Mouse (Mus musculus) adrenal gland, adult (tissue): ENCODE measurements at regions not wholly inside any gene's neighbourhood (a gene's known extent, or its start where the extent isn't known, plus 50 kb on each side); places are given as distances from the start of the nearest gene placed in this dataset.

Source experiments
- DNase-seq, 2 experiments: peaks; one replicate each; pipeline ENCODE4 v3.0.0; 2022 to 2023; ENCODE audit warnings: low spot score in 1 of 2; ENCODE audit not compliant: inconsistent age in 2 of 2

DNA sequence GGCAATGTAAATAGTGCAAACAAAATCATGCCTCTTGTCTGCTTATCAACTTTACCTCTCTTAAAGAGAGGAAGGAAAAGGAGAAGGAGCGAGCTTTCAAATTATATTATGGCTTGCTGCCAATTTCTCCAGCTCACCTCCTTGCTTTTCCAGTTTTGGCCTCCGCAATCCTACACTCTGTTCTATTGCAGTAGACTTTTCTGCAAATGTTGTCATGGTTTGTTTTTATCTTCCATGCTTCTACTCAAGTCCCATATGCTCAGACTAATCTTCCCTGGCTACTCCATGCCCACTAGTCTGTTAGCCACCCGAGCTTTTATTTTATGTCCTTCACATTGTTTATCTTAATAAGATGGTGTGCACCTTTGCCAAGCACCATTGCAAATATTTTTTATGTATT, 168.0 kb upstream of the Osr1 start:
- no peak for DNase-seq

DNA sequence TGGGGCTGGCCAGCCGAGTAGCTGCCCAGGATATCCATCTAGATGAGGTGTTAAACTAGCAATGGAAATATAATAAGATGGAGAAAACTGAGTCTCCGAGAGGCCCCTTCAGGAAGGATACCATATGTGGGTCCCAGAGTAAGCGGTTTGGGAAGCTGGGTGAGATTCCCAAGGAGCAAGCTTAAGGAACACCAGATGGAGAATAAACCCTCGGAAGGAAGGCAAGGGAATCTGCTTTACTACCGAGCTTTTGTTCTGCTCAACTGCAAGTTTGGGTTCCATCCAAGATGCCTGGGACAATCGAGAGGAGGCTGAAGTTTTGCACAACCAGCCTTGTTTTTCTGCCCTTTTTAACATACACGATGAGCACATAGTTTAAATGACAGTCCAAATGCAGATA, 164.9 kb upstream of the Osr1 start:
- DNase-seq = no peak

DNA sequence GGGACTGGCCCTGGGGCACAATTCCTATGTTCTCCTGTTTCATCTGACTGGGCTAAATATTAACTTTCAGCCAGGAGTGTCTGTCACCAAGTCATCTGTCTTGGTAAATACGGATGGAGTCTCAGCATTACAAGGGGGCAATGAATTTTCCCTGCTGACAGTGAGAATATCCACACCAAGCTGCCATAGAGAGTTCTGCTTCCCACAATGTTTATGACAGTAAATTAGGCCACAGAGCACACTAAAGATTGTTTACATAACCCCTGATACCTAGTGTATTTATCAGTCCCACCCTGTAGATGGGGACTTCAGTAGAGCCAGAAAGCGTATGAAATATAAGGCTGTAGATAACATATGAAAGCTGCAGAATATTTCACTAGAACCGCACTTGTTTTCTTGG, 150.6 kb upstream of the Osr1 start:
- DNase-seq = no peak

DNA sequence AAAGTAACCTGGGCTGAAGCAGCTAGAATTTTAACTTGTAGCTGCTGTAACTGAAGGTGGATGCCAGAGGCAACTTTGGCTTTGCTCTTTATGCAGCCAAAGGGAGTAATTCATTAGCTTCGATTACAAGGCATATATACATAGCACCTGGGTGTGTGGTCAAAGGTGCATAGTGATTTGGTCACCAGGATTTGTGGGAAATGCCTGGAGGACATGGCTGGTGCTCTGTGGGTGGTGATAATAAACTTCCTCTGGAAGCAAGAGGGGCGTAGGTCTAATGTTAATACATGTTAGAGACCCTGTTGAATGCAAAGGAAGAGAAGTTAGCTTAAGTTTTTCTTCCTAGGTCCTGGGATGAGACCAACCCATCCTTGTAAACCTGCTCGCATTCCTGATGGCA, 139.3 kb upstream of the Osr1 start:
- no peak for DNase-seq

DNA sequence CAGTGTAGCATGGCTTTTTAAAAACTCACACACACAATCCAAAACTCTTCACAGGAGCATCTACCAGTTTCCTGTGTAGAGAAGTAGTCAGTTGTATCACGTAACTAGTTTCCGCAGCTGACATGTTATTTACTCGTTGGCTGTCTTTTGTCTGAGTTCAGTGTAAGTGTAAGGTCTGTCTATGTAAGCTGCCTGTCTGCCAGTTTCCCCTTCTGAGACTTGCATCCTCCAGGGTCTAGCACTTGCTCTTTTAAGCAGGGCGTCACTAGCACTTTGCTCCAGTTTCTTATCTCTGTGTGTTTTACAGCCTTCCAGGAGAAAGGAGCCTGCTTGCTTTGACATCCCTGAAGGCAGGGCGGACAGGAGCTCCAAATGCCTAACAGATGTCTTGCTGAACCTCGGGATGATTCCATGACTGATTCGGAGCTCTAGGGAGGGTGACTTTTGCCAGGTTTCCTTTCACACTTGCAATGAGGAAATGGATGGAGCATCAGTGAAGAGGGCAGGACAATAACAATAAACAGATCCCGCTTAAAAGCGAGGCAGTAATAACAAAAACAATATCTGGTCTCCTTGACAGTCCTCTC, 131.2 kb upstream of the Osr1 start:
- DNase-seq = peak in 1 of 2 experiments; percentile 40

DNA sequence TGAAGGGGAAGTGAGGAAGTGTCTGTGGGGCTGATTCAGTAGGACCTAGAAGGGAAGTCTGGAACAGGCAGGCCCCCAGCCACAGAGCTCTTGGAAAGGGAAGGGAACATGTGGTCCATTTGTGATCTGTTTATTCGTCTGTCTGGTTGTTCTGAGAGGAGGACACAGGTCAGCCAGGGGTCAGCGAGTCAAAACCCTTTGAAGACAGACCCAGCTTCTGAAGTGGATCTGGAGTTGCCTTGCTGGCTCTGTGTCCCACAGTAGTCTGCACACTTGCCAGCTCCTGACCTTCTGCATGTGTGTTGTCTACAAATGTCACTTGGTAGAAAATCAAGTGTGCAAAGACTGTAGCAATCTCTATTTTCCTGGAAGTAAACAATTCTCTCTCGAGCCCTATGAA, 119.3 kb upstream of the Osr1 start:
- no peak for DNase-seq

DNA sequence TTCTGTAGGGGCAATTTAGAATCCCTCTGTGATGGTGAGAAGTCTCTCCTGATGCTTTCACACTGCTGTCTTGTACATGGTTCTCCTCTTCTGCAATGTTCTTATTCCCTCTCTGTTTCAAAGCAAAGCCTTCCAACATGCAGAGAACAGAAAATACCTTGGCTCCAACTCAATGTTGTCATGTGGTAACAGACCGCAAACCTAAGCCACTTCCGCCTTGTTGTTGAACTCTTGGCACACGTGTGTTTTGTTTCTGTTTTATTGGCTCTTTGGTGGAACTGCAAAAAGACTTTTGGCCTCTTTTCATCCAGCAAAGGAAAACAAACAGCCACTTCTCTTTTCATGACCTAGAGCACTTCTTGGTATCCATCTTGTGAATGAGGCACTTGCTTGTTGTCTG, 109.7 kb upstream of the Osr1 start:
- no peak for DNase-seq

DNA sequence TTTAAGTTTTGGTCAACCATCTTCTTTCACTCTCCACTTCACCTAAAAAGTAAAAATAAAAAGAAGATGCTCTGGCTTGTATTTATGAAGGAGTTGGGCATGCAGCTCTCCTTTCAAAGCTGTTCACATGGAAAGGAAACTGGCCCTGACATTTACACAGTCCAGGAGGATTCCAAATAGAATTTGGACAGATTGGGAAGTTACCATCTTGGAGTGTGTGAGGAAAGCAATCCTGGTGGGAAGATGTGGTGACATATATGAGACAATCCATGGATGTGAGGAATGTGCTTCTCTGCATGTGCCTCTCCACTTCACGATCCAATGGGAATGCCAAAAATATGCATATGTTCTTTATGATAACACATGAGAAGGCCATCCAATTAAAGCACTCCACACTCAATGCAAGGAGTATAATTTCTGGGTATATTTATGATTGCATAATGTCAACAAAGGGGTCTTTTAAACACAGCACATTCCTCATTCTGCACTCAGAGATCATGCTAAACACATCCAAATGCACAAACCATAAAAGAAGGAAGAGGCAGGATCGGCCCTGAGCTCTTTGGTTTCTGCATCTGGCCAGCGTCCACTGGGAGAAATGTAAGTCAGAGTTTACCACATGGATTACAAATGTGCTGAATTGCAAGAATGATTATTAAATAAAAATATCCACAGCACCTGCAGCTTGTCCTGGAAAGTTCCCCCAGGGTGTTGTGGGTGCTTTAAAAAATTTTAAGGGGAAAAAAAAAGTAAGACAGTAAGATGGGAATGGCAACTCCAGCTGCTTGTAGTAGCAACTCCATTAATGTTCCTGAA, 100.1 kb upstream of the Osr1 start:
- DNase-seq = no peak

DNA sequence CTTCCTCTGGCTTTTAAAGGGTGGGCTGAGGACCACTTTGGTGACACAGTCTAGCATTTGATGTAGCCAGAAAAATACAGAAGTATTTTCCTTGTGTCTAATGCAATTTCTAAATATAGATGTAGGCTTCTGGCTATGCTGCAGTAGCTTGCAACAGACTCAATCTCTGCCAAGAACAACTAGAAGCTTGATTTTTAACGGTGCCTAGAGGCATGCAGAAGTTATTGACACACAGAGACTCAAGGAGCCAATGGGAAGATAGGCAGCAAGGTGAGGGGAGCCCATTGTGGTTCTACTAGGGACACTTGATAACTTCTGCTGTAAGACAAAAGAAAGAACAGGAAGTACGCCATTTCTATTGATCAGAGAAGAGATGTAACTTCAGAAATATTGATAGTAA, 94.1 kb upstream of the Osr1 start:
- no peak for DNase-seq

DNA sequence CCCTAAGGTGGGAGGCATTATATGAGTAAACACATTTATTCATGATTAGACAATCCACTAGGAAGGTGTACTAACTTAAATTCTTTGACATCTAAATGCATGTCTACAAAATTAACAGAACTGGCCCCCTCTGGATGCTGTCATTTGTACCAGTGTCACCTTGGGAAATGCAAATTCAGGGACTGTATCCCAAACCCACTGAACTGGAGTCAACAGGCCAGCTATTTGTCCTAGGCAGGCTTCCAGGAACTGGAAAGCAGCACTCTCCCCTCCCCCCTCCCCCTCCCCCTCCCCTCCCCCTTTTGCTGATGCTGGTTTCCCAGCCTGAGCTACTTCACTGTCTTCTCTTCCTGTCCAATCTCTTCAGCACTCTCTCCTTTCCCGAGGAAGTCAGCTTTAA, 91.7 kb upstream of the Osr1 start:
- DNase-seq = no peak

DNA sequence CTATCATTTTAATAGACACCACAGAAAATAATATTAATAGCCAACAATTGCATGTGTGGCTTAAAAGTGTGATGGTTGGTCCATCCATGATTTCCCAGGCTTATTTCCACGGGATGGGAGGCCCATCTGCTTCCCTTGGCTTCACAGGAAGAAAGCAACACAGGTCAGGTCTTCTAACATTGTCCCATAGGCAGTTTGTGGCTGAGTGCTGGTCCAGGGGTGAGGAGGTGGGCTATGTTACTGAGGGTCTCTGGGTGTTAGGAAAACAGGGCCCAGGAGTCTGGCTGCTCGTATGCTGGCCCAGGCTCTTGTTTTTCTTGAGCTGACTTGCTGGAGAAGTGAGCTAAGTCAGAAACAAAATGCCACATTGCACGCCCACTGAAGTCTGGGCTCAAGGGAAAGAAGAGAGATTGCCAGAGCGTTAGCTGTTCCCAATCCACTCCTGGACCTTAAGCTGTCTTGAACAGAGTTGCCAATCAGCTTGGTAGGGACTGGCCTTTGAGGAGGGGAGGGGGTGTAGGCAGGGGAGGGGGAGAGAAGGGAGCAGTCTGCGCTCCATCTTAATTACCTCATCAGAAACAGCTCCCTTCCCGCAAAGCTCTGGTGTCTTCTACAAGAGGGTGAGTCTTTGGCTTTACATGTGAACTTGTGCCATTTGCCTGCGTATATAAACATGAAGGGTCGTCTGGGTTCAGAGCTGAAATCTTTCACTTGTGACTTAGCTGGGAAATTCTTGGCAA, 82.1 kb upstream of the Osr1 start:
- DNase-seq = no peak

DNA sequence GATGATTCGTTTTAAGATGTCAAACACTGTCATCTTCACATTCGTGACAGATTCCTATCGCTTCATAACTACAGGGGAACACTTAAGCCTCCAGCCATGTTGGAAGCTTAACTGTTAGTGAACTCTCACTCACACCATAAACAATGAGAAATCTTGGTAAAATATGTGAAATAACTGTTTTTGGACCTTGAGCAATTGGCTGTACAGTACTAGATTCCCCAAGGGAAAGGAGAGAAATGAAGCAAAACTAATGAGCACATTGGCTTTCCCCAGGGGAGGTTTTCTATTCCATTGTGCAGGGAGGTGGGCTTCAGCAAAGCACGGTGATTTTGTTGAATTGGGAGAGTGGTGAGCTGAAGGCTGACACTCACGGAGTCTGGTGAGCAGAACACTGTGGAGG, 56.0 kb upstream of the Osr1 start:
- DNase-seq = no peak

DNA sequence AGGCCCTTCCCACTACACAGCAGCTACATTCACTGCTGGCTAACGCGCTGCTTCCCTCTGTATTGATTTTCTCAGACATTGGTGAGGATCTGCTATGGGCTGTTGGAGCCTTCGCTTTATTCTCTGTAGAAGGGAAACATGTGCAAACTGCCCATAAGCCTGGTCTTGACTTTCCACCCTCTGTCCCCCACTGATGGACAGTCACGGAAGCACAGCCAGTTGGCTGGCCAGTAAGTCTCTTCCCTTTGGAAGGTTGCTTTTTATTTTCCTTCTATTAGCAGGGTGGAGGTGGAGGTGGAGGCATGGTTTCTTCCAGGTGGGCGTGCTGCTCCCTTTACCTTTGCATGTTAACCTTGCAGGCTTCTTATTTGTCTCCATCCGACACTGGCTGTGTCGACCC, 51.1 kb upstream of the Osr1 start:
- DNase-seq = no peak

DNA sequence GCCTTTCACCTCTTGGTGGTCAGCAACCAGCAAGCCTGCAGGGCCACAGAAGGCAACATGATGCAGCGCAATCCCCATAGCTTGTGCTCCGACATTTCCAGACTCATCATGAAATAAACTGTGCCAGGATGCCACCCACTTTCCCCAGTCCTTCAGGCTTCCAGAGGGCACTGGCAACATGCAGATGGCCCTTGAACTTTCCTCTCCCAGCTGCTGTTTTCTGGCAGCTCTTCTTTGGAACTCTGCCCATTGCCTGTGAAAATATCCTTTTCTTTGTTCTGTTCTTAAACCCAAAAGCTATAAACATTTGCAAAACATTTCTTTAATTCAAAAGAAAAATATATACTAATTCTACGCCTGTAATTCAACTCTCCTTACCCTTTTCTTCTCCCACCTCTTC, 50.6 kb upstream of the Osr1 start:
- DNase-seq = peak; percentile 27 to 78
